Mouse (Mus musculus): ENCODE results near the gene Sypl2.
A peak's percentile ranks its signal among the peaks of the same experiment; 100 is the strongest.
"Not testable (repeated sequence)": the region's sequence is repeated elsewhere in the genome, so short reads cannot be mapped to it uniquely, and the experiment has no call there.

Gene Sypl2

DNA sequence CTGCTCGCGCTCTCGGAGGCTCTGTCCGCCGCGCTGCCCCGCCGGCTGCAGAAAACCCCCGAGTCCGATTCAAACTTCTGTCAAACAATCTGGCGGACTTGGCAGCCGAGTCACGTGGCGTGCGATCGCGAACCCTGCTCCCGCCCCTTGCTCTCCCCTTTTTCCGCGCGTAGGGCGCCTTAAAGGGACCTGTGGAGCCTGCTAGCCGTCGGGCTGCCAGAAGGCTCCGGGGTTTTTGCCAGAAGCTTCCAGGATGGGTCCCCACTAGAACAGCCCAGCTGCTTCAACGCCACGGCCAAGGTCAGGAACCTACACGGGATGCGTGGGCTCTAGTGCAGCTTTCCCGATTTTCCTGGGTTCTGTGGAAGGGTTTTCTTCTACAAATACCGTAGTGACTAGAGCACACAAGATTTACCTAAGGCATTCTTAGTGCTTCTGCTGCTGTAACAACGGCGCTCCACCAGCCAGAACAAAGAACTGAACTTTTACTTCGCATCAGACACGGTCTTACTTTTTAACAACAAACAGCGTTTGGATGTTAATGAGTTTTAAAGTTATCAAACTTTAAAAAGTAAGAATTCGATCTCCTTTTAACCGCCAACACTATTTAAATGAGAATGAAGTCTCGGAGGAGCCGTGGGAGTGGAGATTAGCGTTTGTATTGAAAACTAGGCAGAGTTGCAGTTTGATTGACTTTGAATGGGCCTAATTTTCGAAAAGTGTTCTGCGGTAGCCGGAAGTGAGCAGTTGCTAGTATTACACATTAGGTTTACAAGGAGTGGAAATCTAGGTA lies at the start of gene Sypl2:
Gene Sypl2 (minus strand): TSS at position 91 of the 793 bp plus-strand sequence.
- peak; percentile 37 to 41 for DNase-seq

DNA sequence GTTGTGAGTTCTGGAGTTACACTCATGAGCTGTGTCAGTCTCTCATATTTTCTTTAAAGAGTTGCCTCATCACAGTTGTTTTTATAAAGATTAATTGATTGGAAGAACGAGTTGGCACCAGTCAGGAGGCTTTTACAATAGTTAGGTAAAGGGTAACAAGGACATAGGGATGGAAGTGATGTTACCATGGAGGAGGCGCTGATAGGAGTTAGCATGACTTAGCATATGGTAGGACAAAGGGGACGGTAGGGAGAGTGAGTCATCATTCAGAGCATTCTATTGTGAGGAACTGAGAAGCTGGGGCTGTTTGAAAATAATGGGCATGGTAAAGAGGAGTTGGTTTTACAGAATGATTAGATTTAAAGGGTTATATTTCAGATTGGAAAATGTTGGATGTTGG lies 32.9 kb upstream of the Sypl2 start:
- no peak for DNase-seq

DNA sequence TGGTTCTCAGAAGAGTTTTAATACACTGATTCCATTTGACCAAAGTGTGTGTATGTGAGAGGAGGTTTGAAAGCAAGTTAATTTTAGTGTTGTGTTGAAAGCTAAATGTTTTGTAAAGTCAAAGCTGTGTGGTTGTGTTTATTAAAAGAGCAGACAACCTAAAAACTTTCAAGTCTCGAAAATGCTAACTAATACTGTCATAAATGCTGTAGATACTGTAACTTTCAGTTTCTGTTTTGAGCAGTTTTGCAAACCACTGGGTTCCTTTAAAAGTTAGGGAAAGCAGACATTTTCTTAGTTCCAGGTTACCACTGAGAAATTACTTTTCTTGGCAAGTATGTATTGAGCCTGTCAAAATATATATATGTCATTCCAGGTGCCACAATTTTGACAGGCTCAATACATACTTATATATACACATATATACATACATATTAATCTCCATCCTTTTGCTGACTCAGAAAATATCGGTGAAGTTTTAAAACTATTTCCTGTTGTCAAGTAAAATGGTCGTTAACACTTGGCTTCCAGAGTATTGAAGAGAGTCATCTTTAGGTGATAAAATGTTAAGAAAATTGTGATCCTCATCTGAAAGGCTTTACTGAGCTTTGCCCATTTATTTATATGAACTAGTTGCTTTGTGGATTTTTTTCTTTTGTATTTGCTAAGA lies 31.5 kb upstream of the Sypl2 start:
- no peak for DNase-seq

DNA sequence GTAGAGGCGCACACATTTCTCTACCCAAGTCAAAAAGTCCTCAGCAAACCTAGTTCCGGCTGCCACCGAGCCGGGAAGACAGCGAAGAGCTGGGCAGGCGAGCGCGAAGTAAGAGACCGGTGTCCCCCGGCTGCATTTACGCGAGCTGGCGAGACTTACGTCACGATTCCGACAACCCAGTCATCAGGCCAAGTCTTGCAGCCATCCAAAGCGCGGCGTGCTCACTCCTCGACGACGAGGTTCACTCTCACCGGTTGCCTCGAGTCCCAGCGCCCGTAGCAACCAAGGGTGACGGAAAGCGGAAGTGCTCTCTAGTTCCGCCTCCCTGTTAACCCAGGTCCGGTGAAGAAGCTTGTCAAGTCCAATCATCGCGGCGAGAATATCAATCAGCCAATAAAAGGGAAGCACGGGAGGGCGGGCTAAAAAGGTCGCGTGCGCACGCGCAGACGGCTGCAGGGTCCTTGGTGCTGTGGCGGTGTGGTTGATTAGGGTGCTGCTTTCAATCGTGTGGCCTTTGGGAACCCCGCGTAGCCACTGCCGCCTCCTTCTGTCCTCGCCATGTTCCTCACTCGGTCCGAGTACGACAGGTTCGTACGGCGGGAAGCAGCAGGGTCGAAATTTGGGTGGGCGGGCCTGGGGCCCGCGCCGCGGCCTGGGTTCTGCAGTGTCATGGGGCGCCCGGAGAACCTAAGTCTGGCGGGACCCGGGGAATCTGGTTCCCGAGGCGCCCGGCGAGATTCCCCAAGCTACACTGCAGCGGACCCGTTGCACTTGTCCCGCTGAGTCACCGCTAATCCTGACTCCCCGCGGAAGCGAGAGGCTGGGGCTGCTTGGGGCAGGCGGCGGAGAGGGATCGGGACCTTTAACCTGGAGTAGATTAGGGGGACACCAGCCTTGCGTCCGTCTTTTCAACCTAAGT lies 30.5 kb upstream of the Sypl2 start, which contains the start of gene Psma5:
Gene Psma5 (plus strand): TSS at position 208 of the 919 bp plus-strand sequence.
- DNase-seq: peak; percentile 93 to 94

DNA sequence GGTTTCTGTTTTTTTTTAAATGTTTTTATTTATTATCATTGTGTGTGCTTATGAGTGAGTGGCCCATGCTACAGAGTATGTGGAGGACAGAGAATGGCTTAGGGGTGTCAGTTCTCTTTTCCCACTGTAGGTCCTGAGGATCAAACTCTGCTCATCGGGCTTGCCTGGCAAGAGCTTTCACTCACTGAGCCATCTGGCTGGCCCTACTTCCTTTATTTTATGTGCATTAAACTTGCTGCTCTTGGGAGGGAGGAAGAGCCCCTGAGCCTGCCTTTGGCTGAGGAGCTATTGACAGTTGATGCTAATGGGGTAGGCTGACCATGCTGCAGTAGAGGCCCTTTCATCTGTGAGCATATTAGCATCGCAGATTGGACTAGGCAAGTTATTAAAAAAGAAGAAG lies 20.4 kb upstream of the Sypl2 start:
- DNase-seq: no peak

DNA sequence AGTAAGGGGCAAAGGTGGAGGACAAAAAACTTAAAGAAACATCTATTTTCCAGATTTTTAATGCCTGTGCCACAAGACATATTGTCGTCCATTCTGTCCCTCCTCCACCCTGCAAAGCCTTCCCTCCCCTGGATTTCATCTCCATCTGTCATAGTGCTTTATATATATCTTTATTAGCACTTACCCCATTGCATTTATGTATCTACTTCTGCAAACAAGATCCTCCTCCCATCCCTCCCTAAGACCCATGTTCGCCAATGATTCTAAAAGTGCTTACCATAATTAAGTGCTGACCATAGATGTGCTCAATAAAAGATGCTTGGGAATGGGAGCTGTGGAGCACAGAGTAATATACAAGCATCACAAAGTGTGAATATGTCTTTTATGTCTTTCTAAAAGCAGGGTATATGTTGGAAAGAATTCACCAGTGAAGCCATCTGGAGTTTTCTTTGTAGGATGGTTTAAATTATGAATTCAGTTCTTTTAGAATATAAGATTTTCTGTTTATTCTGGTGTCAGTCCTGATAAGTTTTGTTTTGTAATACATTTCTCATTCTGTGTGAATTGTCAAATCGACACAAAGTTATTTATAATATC lies 14.9 kb upstream of the Sypl2 start:
- DNase-seq: no peak

DNA sequence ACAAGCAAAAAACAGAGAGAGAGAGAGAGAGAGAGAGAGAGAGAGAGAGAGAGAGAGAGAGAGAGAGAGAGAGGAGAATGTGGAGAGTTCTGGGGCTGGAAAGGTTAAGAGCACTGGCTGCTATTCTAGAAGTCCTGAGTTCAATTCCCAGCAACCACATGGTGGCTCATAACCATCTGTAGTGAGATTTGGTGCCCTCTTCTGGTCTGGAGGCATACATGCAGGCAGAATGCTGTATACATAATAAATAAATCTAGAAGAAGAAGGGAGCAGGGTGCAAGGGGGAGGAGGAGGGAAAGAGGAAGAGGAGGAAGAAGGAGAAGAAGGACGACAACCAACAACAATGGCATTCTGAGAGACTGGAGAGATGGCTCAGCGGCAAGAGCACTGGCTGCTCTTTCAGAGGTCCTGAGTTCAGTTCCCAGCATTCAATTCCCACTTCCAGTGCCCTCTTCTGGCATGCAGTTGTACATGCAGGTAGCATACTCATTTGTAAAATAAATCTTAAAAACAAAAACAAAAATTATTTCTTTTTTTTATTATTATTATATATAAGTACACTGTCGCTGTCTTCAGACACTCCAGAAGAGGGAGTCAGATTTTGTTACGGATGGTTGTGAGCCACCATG lies 11.1 kb upstream of the Sypl2 start:
- DNase-seq: not testable (repeated sequence)

DNA sequence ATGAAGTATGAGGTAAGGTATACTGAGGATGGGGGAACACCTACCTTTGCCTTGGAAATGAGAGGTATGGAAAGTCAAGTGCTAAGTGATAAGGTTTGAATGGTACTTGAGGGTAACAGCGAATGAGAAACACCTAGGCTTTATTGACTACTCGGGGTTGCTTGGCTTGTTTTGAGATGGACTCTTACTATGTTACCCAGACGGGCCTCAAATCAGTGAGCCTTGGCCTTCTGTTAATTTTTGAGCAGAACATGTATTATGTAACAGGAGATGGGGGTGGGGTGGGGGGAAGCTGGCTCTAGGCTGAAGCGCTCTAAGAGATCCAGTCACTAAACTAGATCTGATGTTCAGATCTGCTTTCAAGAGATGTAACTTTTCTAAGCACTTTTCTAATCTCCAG lies 5.2 kb upstream of the Sypl2 start:
- DNase-seq: no peak

DNA sequence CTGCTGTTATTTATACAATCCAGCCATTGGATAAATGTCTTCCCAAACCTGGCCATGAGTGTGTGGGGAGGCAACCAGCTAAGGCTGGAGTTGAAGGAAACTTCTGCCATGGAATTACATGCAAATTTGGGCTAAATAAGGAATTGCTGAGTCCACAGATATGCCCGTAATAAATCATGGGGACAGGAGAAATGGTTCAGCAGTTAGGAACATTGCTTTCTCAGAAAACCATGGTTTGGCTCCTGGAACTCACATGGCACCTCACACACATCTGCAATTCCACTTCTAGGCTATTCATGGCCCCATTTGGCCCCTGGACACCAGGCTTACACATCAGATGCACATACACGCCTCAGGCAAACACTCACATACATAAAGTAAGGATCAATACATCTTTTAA lies 1.1 kb upstream of the Sypl2 start:
- DNase-seq: no peak

DNA sequence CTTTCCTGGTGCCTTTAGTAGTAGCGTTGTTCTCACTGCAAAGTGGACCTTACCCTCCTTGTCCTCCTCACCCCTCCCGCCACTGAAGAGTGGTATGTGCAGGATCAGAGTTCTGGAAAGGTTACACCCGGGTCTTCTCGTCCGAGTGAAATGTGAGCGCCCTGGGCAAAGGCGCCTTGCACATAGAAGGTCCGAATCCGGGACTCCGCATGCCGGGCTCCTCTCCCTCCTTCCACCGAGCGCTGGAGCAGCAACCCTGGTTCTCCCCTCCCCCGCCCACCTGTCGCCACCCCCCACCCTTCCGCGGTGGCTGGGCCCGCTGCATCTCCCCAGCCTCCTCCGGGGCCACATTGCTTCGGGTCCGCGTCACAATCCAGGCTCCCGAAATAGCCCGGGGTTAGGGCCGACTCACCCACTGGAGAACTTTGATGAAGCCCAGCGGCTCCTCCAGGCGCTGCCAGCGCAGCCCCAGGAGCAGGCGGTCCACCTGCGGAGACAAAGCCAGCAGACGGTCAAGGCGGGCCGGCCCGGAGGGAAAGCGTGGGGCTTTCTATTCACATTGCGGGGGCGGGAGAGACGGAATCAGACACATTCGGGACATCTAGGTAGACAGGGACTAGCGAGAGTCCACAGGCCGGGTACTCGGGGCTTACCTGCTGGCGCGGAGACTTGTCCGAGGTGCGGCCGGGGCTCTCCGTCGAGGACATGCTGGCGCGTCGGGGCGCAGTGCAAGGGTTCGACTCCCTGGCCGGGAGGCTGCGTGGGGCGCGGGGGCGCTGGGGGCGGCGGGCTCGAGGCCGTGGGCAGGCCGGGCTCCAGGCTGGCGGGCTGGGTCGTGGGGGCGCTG lies 514 bp downstream of the Sypl2 start:
- DNase-seq: peak in 1 of 2 experiments; percentile 36

DNA sequence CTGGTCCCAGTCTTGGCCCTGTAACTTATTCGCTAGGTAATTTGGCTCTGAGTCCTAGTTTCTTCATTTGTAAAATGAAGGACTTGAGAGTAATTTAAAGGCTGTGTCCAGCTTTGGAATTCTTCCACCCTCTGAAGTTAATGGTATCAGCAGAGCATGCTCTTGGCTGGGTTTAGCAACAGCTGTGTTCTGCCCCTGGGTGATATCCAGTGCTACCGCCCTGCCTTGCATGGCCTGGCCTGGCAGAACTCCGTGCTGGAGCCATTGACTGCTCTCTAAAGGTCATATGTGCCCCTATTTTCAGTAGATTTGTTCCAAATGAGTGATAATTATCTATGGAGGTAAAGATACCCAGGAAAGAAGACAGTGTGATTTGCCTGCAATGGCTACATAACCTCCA lies 5.8 kb downstream of the Sypl2 start:
- DNase-seq: no peak

DNA sequence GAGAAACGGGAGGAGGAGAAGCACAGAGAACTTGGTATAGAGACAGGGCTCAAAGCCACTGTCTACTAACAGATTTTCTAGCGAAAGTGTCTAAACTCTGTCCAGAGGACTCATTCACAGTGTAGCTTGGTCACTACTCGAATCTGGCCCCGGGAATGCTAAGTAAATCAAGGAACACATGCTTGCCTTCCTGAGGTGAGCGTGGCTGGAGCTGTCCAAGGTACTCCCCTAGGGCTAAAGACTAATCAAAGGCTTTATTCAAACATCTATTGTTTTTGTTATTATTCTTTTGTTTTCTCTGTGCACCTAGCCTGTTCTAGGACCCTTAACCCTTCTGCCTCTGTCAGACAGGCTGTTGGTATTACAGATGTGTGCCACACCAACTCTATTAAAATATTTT lies 11.7 kb downstream of the Sypl2 start:
- DNase-seq: peak in 1 of 2 experiments; percentile 26

DNA sequence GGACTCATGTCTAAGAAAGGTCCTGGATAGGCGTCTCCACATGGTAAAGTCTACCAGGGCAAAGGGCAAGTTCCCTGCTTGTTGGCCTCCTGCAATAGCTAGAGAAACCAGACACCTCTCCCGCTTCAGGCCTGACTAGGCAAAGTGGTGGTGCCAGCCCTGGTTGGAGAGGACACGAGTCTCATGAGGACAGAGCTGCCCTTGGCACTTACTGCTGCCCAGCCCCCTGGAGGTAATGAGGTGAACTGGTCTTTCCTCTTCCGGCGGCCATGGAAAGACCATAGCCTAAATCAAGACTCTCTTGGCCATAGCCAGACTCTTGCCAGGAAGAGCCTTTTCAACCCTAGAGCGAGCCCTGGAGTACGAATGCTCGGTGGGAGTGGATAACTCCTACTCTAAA lies 14.0 kb downstream of the Sypl2 start:
- no peak for DNase-seq

DNA sequence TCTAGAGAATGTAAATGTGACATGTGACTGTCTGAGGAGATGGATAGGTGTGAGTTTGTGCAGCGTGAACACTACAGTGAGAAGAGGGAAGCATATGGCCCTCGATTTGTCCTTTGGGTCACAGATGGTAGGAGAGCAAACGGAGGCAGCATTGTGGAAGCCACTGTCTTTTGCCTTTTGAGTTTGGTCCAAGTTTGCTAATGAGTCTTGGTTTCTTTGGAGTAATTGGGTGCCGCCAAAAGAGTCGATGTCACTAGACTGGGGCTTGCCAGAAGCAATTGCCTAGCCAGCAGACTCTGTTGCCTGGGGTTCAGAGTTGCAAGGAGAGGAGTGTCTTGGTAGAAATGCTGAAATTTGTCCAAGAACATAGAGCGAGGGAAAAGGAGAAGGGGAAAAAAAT lies 14.6 kb downstream of the Sypl2 start:
- DNase-seq: no peak

DNA sequence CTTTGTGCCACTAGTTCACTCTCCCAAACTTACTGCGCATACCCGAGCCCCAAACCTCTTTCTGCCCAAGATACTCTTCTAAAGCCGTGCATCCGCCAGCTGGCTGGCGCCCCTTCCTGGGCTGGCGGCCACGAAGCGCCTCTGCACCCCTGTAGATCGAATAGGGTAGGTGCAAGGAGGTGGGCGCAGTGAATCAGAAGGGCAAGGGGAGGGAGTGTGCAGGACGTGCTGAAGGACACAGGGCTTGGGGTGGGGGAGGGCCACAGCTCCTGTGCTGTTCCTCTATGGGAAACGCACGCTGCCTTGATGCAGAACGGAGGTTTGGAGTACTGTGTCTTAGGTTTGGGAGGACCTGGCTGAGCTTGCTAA lies 15.7 kb downstream of the Sypl2 start, which contains the start of gene Atxn7l2:
Gene Atxn7l2 (minus strand): TSS at position 164 of the 369 bp plus-strand sequence.
- no peak for DNase-seq

DNA sequence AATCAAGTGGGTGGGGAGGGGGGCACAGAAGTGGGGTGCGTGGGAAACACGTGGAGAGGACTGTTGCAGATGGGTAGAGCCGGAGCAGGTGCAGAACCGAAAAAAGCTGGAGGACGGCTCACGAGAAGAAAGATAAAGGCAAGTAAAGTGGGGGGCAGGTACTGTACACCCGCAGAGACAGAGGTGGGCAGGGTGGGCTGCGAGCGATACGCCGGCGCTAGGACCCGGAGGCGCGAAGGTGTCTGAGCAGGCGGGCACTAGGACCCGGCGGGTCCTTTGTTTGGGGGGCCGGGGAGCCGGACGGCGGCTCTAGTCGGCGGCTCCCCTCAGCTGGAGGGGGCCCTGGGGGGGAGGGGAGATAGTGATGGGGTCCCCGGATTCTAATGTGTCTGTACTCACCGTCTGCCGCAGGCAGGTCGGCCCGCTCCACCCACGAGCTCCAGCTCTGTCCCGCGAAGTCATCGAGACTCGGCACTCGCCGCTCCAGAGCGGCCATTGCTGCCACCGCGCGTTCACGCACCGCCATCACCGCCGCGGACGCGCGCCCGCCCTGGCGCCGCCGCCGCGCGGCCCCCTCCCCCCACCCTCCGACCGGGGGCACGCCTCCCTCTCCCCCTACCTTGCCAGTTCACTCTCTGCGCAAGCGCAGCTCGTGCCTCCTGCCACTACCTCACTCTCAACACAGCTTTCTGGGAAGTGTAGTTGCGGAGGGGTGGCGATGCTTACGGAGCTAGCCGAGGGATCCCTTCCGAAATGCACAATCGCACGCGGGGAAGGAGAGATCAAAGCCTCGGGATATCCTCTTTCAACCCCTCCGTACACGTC lies 16.3 kb downstream of the Sypl2 start:
- DNase-seq: peak; percentile 87 to 88

DNA sequence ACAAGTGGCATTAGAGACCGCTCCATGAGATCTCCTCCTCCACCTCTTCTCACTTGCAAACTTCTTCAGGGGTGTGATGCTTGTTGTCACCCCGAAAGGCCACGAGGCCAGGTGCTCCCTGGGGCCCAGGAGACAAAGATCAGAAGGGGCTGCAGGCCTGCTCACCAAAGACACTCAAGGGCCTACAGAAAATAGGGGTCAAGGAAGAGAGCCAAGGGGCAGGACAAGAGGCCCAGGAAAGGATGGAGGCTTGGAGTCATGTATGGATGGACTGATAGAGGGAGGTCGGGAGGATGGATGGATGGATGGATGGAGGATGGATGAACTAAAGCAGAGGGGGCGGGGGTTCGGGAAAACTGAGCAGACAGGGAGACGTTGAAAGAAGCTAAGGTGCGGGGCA lies 16.9 kb downstream of the Sypl2 start:
- DNase-seq: no peak

DNA sequence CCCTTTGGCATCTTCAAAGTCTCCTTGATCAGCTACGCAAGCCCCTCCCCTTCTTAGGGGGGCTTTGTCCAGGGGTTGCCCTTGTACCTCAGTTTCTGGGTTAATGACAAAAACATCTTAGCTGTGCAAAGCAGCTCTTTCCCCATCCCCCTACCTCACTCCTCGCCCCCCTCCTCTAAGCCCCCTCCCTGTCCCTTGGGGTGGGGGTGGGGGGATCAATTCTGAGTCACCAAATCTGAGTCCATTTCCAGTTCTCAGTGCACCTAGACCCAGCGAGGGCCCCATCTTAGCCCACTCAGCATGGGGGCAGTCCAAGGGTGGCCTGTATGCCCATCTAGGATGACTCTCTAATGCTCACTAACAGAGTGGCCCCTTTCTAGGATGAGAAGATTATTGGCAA lies 17.4 kb downstream of the Sypl2 start:
- no peak for DNase-seq

DNA sequence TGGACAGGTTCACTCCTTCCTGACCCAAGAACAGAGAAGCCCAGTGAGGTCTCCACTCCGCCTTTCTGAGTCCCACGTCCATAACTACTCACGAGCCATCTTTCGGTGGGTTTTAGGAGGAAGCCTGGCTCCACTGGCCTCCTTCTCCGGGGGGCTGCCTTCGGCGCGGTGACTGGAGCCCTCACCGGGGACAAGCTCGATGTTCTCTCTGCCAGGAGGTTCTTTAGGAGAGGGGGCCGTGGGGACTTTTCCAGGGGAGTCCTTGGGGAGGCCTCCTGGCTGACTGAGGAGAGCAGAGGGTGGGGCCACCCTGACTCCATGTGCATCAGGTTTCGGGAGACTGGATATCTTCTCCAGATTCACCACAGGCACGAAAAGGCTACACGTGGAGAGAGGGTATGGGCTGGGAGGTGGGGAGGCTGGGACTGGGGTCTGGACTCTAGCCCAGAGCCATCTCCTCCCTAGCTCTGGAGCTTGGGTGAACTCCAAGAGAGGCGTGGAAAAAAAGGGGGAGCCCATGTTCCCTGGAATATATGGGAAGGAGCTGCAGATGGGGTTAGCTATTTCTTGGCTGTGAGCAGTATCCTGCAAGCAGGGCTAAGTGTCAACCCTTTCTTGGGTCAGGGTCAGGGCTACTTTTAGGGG lies 19.6 kb downstream of the Sypl2 start:
- DNase-seq: no peak

DNA sequence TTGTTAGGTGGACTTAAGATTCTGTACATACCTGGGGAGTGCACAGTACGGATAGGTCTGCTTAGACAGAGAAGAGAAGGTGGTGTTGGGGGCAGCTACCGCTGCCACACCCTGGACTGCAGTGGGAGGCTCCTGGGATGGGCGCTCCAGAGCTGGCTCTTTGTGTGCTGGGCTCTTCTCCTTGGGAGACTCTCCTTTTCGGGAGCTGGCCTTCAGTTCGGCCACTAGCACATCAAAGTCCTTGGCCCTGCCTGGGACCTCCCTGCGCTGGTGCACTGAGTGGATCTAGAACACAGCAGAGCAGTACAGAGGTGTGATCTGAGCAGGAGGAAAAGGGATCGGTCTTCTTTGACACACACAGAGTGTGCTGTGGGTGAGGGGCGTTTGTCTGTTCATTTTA lies 20.8 kb downstream of the Sypl2 start:
- DNase-seq: no peak
